Mouse (Mus musculus) liver, embryonic 14.5 days (tissue): Measurements from ENCODE around the gene Etv6.

Source experiments
- CTCF ChIP-seq: IDR thresholded peaks from 2 replicates; pipeline ENCODE4 v1.5.1; 2016; ENCODE audit warnings: antibody characterized with exemption, low read depth, control low read depth
- EP300 ChIP-seq: IDR thresholded peaks from 2 replicates; pipeline ENCODE4 v1.6.1; 2016; ENCODE audit warnings: antibody characterized with exemption, low read depth

- TF ChIP-seq CTCF (no peak), EP300 (no peak)
Measured at GRCm38 (mm10) chr6:134251364-134251763, 215.9 kb downstream of the Etv6 start.
